Mouse (Mus musculus) ES-Bruce4 (cell line): ENCODE results near the gene Crbn. TPM values are rescaled to one million over a fixed set of nuclear protein-coding genes. Genes with fewer than 3 reads are reported as not detected.

Experiments
- H3K27ac ChIP-seq: 2 replicates; pipeline ENCODE4 v1.5.1; 2012; ENCODE audit warnings: low read length, inconsistent platforms; ENCODE audit not compliant: insufficient read depth
- H3K27me3 ChIP-seq: 2 replicates; pipeline ENCODE4 v1.6.1; 2012; ENCODE audit warnings: mild to moderate bottlenecking, low read length, inconsistent platforms; ENCODE audit not compliant: control insufficient read depth, poor library complexity, insufficient read depth, severe bottlenecking
- H3K36me3 ChIP-seq: 2 replicates; pipeline ENCODE4 v1.6.1; 2012; ENCODE audit warnings: inconsistent platforms, mild to moderate bottlenecking, low read length, moderate library complexity; ENCODE audit not compliant: control insufficient read depth, poor library complexity, insufficient read depth, severe bottlenecking
- H3K4me1 ChIP-seq: one replicate; pipeline ENCODE4 v1.8.1; 2011; ENCODE audit warnings: low read length; ENCODE audit not compliant: control insufficient read depth, insufficient read depth
- H3K4me3 ChIP-seq: 2 replicates; pipeline ENCODE4 v1.5.1; 2011; ENCODE audit warnings: low read depth, mild to moderate bottlenecking, low read length
- H3K9ac ChIP-seq: 2 replicates; pipeline ENCODE4 v1.6.1; 2012; ENCODE audit warnings: low read depth, mild to moderate bottlenecking, inconsistent platforms; ENCODE audit not compliant: poor library complexity, severe bottlenecking
- H3K9me3 ChIP-seq: replicated peaks from 2 replicates; pipeline ENCODE4 v1.6.1; 2012; ENCODE audit warnings: mild to moderate bottlenecking, low read length, inconsistent platforms; ENCODE audit not compliant: control insufficient read depth, poor library complexity, insufficient read depth, severe bottlenecking
- CTCF ChIP-seq: IDR thresholded peaks from one replicate; pipeline ENCODE4 v1.8.1; 2011; ENCODE audit warnings: low read depth, low read length
- EP300 ChIP-seq: IDR thresholded peaks from 2 replicates; pipeline ENCODE4 v1.6.1; 2011; ENCODE audit warnings: low read depth, low read length; ENCODE audit not compliant: insufficient read depth
- POLR2A ChIP-seq: IDR thresholded peaks from one replicate; pipeline ENCODE4 v1.8.1; 2011; ENCODE audit warnings: low read length; ENCODE audit not compliant: insufficient read depth
- polyA plus RNA-seq: library from polyadenylated mRNA; stranded (reverse); fragments of >200 nt; gene quantifications from 2 replicates; pipeline ENCODE4 v1.2.4, GENCODE M21; 2011; ENCODE audit warnings: low read depth; ENCODE audit not compliant: missing spikeins, insufficient read depth, insufficient read length

Crbn gene
- polyA plus RNA-seq, 1 experiment, result 47.9 TPM

DNA sequence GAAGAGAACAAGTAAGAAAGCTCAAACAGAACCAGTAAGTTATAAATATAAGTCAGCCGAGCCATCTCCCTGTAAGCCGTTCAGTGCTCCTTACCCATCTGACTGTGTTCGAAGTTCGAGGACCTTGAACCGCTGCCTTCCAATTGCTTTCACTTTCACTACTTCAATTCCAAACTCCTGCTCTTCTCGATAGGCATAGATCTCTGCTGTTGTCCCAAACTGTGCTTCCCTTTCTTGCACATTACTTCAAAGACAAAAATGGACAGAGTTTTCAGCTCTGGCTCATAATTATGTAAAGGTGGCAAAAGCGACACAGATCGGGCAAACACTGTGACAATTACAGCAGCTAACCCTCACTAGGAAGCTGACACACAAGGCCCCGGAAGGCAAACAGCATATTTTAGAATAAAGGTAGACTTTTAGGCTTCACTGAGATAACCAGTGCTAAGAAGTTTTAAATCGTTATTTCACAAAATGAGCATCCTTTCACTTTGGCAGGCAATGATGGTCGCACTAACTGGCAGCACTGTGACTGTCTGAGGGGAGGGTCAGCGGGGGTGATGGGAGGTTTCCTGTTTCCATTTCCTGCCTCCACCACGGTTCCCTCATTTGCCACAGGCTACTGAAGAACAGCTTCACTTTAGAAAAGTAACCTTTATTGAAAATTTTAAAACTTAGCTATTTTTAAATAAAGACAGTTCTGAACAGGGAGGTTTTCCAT, 5.6 kb downstream of the Crbn start:
- no peak overlapping the region for H3K9ac ChIP-seq
- no peaks in the 10 kb centered on the region for H3K4me1 ChIP-seq
- H3K4me3 ChIP-seq, result no peak overlapping the region
- TF ChIP-seq POLR2A (no peak), CTCF (no peak), EP300 (no peak)
- no peaks in the 10 kb centered on the region for H3K27me3 ChIP-seq
- no peak overlapping the region for H3K27ac ChIP-seq
- no peaks in the 10 kb centered on the region for H3K9me3 ChIP-seq
- peaks cover 7% of the 10 kb centered on the region for H3K36me3 ChIP-seq

GRCm38 (mm10) chr6:106793621-106794020, 6.3 kb downstream of the Crbn start:
- H3K9ac ChIP-seq, result no peak overlapping the region
- H3K4me1 ChIP-seq, result no peaks in the 10 kb centered on the region
- peaks cover 7% of the 10 kb centered on the region for H3K36me3 ChIP-seq
- H3K27me3 ChIP-seq, result no peaks in the 10 kb centered on the region
- no peak for TF ChIP-seq EP300
- TF ChIP-seq POLR2A, result no peak
- no peak for TF ChIP-seq CTCF
- no peak overlapping the region for H3K27ac ChIP-seq
- no peaks in the 10 kb centered on the region for H3K9me3 ChIP-seq
- H3K4me3 ChIP-seq, result no peak overlapping the region

GRCm38 (mm10) chr6:106793088-106793487, 6.8 kb downstream of the Crbn start:
- Histone ChIP-seq H3K27ac (no peak overlapping the region), H3K36me3 (peaks cover 7% of the 10 kb centered on the region), H3K4me3 (no peak overlapping the region), H3K9me3 (no peaks in the 10 kb centered on the region), H3K27me3 (no peaks in the 10 kb centered on the region), H3K4me1 (no peaks in the 10 kb centered on the region), H3K9ac (no peak overlapping the region)
- TF ChIP-seq POLR2A, result no peak
- no peak for TF ChIP-seq EP300
- no peak for TF ChIP-seq CTCF

DNA sequence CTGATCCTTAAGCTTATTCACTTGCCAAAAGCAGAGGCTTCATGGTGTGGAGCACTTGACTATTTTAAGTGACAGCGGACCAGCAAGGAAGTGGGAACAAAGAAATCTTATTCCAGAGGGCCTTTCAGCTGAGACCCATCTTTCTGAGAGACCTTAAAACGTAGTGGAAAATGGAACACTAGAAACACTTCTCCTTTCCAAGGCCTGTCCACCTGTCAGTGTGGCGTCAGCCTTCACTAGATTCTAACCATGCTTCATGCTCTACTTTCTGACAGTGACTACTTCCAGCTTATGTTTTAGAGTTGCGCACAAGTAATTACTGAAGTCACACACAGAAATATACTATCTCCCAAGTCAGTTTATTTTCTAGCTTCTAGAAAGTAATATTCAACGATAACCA, 7.4 kb downstream of the Crbn start:
- Histone ChIP-seq H3K27ac (no peak overlapping the region), H3K4me3 (no peak overlapping the region), H3K9me3 (no peaks in the 10 kb centered on the region), H3K27me3 (no peaks in the 10 kb centered on the region), H3K9ac (no peak overlapping the region), H3K36me3 (peaks cover 7% of the 10 kb centered on the region), H3K4me1 (no peaks in the 10 kb centered on the region)
- no peak for TF ChIP-seq CTCF
- no peak for TF ChIP-seq POLR2A
- no peak for TF ChIP-seq EP300

DNA sequence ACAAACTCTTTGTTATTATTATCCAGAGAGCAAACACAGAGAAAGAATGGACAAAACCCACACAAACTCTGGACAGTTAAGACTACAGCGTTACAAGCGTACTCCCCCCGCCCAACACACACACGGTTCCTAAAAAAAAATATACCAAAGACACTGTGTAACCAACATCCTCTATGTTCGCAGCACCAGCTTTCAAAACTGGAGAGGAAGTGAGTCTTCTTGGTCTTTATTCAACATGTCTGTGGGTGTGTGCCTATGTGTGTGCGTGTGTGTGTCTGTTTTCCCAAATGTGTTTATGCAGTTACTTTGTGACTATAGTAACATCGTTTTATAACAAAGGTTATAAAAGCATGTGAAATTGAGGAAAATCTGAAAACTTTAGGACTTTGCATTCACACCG, 8.4 kb downstream of the Crbn start:
- no peak for TF ChIP-seq CTCF
- no peak for TF ChIP-seq EP300
- no peak for TF ChIP-seq POLR2A
- H3K36me3 ChIP-seq, result peaks cover 7% of the 10 kb centered on the region
- no peaks in the 10 kb centered on the region for H3K4me1 ChIP-seq
- H3K27me3 ChIP-seq, result no peaks in the 10 kb centered on the region
- no peak overlapping the region for H3K4me3 ChIP-seq
- H3K9me3 ChIP-seq, result no peaks in the 10 kb centered on the region
- no peak overlapping the region for H3K9ac ChIP-seq
- H3K27ac ChIP-seq, result no peak overlapping the region

GRCm38 (mm10) chr6:106787138-106787537, 12.7 kb downstream of the Crbn start:
- H3K9ac ChIP-seq, result no peak overlapping the region
- no peaks in the 10 kb centered on the region for H3K27me3 ChIP-seq
- H3K36me3 ChIP-seq, result peaks cover 4% of the 10 kb centered on the region
- TF ChIP-seq EP300, result no peak
- no peak for TF ChIP-seq POLR2A
- no peak for TF ChIP-seq CTCF
- H3K9me3 ChIP-seq, result no peaks in the 10 kb centered on the region
- no peaks in the 10 kb centered on the region for H3K4me1 ChIP-seq
- H3K27ac ChIP-seq, result no peak overlapping the region
- H3K4me3 ChIP-seq, result no peak overlapping the region
